Mouse (Mus musculus): ENCODE data around the gene Sptbn2.

DNA sequence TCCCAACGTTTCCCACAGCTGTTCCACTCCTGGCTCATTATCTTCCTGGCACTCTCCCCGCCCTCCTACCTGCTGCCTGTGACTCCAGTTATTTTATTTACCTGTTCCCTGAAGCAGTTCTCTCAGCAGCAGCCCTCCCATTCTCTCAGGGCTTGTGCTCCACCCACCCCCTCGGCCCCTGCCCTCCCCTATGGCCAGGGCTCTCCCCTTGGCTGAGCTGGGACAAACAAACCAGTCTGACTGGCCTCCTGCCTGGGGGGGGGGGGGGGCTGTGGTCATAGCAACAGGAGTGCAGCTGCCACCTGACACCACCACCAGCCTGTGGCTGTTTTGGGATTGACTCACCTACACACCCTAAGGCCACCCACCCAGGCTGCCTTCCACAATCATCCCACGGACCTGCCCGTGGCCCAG is 8.4 kb downstream of the Sptbn2 start:
- TF ChIP-seq POLR2A (IDR thresholded peaks at IDR 0.05; ENCODE audit: extremely low read depth, insufficient read depth, low read length) (no peak), CTCF (IDR thresholded peaks at IDR 0.05; ENCODE audit: extremely low read depth, insufficient read depth, low read length) (no peak)

Data from cortical plate, adult 2 months (tissue).